Mouse (Mus musculus) megakaryocyte, embryonic 14.5 days (primary cell): ENCODE measurements around the gene Spag8. TPM values are rescaled to one million over a fixed set of nuclear protein-coding genes. Genes with fewer than 3 reads are reported as not detected.

ENCODE experiments used
- H3K27me3 ChIP-seq: replicated peaks from 2 replicates; pipeline ENCODE3; 2012; ENCODE audit warnings: inconsistent platforms
- H3K36me3 ChIP-seq: replicated peaks from 2 replicates; pipeline ENCODE3; 2012; ENCODE audit warnings: low read length, inconsistent platforms, mixed read lengths
- H3K4me1 ChIP-seq: 2 replicates; pipeline ENCODE4 v1.6.1; 2012; ENCODE audit warnings: inconsistent platforms
- H3K4me3 ChIP-seq: replicated peaks from 2 replicates; pipeline ENCODE3; 2012; ENCODE audit warnings: moderate library complexity, mild to moderate bottlenecking, inconsistent platforms
- H3K9me3 ChIP-seq: 2 replicates; pipeline ENCODE4 v1.6.1; 2012; ENCODE audit warnings: inconsistent platforms
- FLI1 ChIP-seq: IDR thresholded peaks from 2 replicates; pipeline ENCODE4 v1.6.1; 2012; ENCODE audit warnings: low read length, inconsistent platforms, mixed read lengths
- GATA1 ChIP-seq: IDR thresholded peaks from 3 replicates; pipeline ENCODE4 v1.6.1; 2012; ENCODE audit warnings: mixed read lengths, low read length, inconsistent platforms, borderline replicate concordance
- polyA plus RNA-seq: library from polyadenylated mRNA; stranded (reverse); fragments of >175 nt; gene quantifications from 2 replicates; pipeline ENCODE4 v1.2.3, GENCODE M21; 2012; ENCODE audit warnings: low replicate concordance; ENCODE audit not compliant: insufficient read depth

The Spag8 gene
- polyA plus RNA-seq, 1 experiment, result not detected

- peaks cover 2% of the 10 kb centered on the region; the same call in 1 of the 2 replicates for H3K9me3 ChIP-seq
- TF ChIP-seq GATA1 (no peak), FLI1 (no peak)
- H3K36me3 ChIP-seq, result no peaks in the 10 kb centered on the region
- H3K4me1 ChIP-seq, result peaks cover 12% of the 10 kb centered on the region
- peak overlapping the region; percentile 94 for H3K4me3 ChIP-seq
- peaks cover 30% of the 10 kb centered on the region for H3K27me3 ChIP-seq
These were observed 2.4 kb upstream of the Spag8 start for GRCm38 (mm10) chr4:43655656-43656338.

GRCm38 (mm10) chr4:43652726-43653125 lies 668 bp downstream of the Spag8 start:
- Histone ChIP-seq H3K4me1 (peaks cover 12% of the 10 kb centered on the region), H3K27me3 (peaks cover 18% of the 10 kb centered on the region), H3K36me3 (no peaks in the 10 kb centered on the region), H3K9me3 (peaks cover 19% of the 10 kb centered on the region), H3K4me3 (no peak overlapping the region)
- TF ChIP-seq GATA1 (no peak), FLI1 (no peak)

DNA sequence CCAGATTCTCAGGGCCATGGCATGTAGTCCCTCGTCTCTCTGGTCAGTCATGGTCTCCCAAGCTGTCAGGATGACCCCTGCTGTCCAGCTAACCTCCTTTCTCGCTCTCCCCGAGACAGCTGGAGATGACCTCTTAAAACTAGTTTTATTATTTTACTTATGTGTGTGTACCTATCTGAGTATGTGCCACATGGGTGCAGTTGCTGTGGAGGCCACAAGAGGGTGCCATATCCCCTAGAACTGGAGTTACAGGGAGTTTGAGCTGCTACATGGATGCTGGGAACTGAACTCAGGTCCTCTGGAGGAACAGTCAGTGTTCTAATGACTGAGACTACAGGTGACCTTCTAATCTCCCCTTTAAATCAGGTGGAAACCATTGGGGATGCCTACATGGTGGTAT lies 3.6 kb downstream of the Spag8 start:
- H3K4me1 ChIP-seq, result no peaks in the 10 kb centered on the region
- H3K9me3 ChIP-seq, result peaks cover 26% of the 10 kb centered on the region
- TF ChIP-seq FLI1 (no peak), GATA1 (no peak)
- H3K27me3 ChIP-seq, result peaks cover 36% of the 10 kb centered on the region
- peak overlapping the region; percentile 51 for H3K4me3 ChIP-seq
- no peaks in the 10 kb centered on the region for H3K36me3 ChIP-seq

DNA sequence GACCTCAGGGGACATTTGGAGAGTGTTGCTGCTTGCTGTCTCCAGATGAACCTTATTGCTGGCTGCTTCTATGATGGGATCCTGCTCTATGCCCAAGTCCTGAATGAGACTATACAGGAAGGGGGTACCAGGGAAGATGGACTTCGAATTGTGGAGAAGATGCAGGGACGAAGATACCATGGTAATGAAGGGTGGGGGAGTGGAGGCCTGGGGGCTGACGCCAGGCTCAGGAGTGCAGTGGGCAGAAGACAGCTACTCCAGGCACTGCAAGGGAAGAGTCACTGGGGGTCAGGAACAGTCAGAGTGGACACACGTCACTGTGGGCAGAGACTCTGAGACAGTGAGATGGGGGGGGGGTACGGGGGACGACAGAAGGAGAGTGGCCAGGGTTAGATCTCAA lies 12.9 kb downstream of the Spag8 start:
- no peaks in the 10 kb centered on the region for H3K9me3 ChIP-seq
- TF ChIP-seq FLI1 (no peak), GATA1 (no peak)
- H3K27me3 ChIP-seq, result peaks cover 43% of the 10 kb centered on the region
- H3K4me3 ChIP-seq, result no peak overlapping the region
- H3K36me3 ChIP-seq, result no peaks in the 10 kb centered on the region
- H3K4me1 ChIP-seq, result peaks cover 6% of the 10 kb centered on the region

DNA sequence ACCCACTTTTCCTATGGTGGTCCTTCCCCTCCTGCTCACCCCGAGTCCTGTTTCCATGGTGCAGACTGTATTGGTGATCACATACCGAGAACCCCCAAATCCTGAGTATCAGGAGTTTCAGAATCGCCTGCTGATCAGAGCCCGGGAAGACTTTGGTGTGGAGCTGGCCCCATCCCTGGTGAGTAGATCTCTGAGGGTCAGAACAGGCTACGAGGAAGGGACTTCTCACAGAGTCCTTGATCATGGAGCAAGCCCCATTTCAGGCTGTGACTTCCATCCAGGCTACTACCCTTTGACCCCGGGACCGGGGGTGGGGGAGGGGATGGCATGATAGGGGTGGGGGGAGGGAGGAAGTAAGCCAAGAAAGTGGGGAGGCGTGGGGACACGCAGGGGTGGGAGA lies 13.3 kb downstream of the Spag8 start:
- Histone ChIP-seq H3K9me3 (no peaks in the 10 kb centered on the region), H3K4me3 (no peak overlapping the region), H3K27me3 (peaks cover 48% of the 10 kb centered on the region), H3K36me3 (no peaks in the 10 kb centered on the region), H3K4me1 (peaks cover 6% of the 10 kb centered on the region)
- no peak for TF ChIP-seq GATA1
- TF ChIP-seq FLI1, result no peak

DNA sequence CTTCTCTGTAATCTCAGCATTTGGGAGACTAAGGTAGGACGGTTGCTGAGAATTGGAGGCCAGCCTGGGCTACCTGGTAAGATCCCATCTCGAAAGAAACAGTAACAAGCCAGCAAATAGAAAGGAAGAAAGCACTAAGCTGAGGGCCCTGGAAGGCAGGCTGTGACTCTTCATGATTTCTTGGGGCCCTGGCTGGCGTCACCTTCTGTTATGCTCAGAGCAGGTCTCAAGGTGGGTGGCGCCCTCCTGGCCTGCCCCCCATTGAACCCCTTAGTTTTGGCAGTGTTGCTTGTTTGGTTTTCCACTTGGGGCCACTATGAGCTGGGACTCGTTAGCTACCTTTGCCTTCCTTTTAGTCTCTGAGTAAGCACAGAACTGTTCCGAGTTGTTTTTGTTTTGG lies 16.6 kb downstream of the Spag8 start:
- Histone ChIP-seq H3K4me1 (peaks cover 4% of the 10 kb centered on the region), H3K9me3 (no peaks in the 10 kb centered on the region), H3K4me3 (no peak overlapping the region), H3K36me3 (no peaks in the 10 kb centered on the region), H3K27me3 (peaks cover 67% of the 10 kb centered on the region)
- no peak for TF ChIP-seq GATA1

DNA sequence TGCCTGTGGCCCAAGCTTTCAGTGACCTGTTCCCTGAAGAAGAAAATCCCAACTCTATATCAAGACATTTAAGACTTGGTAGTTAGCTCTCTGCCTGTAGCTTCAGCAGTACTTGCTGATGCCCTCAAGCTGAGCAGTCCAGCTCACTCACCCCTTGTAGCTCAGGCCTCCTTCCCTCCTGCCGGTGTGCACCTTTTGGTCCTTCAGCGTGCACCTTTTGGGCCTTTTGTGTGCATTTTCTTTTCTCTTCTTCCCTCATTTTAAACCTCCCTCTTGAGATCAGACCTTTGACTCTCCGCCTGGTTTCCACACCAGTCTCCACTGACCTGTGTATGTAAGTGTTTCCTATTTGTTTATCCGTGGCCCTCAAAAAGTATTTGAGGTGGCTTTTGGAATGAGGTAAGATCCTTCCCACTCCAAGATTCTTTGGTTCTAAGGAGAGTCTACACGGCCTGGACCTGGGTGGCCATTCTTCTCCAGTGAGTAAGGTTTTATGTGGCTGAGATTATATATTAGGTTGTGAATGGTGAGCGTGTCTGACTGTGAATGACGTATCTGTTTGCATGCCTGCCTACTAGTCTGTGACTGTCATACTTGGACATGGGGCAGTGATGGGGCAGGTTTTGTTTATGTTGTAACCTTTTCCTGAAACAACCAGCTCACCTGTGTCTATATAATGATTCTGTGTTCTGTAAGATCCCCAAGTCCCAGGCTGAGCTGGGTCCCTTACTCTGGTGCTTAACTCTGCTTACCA lies 18.6 kb downstream of the Spag8 start:
- H3K36me3 ChIP-seq, result no peaks in the 10 kb centered on the region
- TF ChIP-seq GATA1, result no peak
- peaks cover 71% of the 10 kb centered on the region for H3K27me3 ChIP-seq
- H3K4me1 ChIP-seq, result peaks cover 19% of the 10 kb centered on the region
- H3K4me3 ChIP-seq, result no peak overlapping the region
- no peaks in the 10 kb centered on the region for H3K9me3 ChIP-seq

DNA sequence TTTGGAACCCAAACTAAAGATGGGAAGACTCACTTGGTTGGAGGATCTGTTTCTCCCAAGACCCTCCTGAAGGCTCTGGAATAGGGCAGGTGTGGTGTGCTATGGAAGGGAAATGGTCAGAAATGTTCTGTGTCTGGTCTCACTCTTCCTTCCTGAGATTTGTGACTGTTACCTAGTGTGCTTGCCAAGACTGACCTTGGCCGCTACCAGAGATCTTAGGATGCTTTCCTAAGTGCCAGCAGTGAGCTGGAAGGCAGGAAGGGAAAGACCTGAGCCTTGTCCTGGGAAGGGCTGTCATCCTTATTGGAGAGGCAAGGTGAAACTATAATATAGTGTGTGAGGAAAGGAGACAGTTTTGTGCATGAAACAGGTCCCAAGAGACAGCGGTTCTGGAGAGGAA lies 19.7 kb downstream of the Spag8 start:
- Histone ChIP-seq H3K4me1 (peaks cover 19% of the 10 kb centered on the region), H3K9me3 (no peaks in the 10 kb centered on the region), H3K27me3 (peaks cover 64% of the 10 kb centered on the region), H3K36me3 (no peaks in the 10 kb centered on the region), H3K4me3 (no peak overlapping the region)
- TF ChIP-seq GATA1, result no peak

DNA sequence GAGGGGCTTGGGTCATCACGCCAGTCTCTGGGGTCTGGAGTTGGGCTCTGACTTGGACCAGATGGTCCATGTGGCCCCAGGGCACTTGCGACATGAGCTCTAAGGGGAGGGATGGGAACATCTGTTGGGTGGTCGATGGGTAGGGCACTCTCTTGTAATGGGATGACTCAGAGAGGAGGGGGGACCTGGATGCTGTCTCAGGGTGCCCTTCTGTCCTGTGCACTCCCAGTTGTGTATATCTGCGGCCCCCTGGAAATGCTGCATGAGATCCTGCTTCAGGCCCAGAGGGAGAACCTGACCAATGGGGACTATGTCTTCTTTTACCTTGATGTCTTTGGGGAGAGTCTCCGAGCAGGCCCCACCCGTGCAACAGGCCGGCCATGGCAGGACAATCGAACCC lies 20.1 kb downstream of the Spag8 start:
- no peak for TF ChIP-seq FLI1
- TF ChIP-seq GATA1, result no peak
- Histone ChIP-seq H3K27me3 (peaks cover 65% of the 10 kb centered on the region), H3K4me1 (peaks cover 19% of the 10 kb centered on the region), H3K36me3 (no peaks in the 10 kb centered on the region), H3K9me3 (no peaks in the 10 kb centered on the region), H3K4me3 (no peak overlapping the region)
